Mouse (Mus musculus): ENCODE results near the gene Colca2.
A peak's percentile ranks its signal among the peaks of the same experiment; 100 is the strongest.

The Colca2 gene

DNA sequence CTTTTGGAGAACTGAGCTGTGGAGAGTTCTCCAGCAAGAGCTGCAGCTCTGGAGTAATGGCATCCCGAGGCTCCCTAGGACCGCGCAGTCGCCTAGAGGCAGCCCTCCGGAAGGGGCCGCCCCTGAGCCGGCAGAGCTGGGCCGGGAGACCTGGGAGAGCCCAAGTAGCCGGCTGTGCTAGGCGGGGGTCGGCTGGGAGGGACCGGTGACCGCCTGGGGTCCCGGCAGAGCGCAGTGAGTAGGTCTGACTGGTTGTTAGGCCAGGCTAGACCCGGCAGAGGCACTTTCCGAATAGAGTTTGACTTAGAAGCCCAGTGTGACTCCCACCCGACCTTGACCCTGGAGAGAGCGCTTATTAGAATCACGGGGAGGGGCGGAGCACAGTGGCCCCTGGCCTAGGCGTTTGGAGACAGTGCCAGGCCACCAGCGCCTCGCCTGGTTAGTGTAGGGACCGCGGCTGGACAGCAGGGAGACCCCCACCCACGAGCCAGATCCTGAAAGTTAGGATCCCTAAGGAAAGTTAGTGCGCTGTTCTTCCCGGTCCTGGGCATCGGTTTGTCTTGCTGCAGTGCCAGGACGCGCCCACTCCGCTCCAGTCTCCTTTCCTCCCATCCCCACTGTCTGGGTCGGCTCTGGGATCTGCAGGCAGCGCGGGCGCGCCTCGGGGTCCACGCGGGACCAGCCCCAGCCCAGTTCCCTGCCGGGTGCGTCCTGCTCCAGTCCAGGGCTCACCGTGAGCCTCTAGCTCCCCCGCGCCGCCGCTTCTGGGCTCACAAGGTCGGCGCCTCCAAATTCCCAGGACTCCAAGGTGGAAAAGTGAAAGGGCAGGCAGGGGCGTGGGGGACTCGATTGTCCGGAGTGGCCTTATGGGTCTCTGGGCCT, at the start of gene Colca2:
Colca2 (minus strand) TSS at position 70 of the 882 bp plus-strand sequence.
- DNase-seq (ENCODE audit: low spot score in 2 of 2): peak; percentile 29 to 69

DNA sequence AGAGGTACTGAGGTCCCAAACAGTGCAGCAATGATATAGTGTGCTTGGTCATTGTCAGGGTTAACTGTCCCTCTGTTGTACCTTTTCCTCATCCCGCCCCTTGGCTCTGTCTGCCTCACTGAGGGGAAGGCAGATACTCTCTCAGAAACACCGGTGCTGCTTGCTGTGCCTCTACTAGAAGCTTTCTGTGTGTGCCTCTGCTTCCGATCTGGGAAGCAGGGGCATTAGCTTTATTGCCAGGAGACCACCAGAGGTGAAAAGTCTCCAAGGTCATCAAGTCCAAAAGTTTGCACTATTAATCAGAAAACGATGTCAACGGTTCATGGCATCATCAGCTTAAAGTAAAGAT, 49.2 kb upstream of the Colca2 start:
- DNase-seq (ENCODE audit: low spot score in 2 of 2): no peak

DNA sequence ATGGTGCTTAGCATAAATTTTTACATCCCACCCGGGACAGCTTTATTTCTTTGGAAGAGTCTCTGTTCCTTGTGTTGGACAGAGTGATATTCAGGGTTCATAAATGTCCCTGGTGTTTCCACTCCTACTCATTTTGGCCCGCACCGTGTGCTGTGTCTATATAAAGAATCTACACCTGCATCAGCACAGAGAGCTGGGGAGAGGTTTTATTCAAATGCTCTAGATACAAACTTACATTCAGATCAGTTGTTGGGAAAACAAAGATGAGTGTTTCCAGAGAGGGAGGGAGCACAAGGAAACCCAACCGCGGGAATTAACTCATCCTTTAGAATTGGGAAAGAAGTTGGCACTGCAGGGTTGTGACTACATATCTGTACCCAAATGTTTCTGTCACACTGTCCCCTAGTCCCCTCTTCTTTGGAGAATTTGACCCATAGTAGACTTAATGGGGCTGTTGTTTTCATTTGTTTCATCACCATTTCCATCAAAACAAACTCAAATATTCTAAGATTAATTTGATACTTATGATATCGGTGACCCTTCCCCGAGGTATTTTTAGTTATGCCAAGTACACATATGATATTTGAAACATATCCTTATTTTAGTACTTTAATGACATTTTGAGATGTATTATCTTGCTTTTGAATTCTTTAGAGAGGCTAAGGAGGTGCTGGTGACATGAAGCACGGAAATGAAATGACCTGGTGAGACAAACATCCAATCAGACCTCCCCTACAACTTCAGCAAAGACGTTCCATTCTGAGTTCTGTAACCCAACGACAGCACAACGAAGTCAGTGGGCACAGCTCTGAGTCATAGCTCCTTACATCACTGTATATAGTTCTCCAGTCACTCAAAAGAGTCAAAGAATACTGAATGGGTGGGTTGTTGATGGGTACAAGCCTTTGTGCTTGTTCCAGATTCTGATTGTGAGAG, 48.5 kb upstream of the Colca2 start:
- no peak for DNase-seq (ENCODE audit: low spot score in 2 of 2)

DNA sequence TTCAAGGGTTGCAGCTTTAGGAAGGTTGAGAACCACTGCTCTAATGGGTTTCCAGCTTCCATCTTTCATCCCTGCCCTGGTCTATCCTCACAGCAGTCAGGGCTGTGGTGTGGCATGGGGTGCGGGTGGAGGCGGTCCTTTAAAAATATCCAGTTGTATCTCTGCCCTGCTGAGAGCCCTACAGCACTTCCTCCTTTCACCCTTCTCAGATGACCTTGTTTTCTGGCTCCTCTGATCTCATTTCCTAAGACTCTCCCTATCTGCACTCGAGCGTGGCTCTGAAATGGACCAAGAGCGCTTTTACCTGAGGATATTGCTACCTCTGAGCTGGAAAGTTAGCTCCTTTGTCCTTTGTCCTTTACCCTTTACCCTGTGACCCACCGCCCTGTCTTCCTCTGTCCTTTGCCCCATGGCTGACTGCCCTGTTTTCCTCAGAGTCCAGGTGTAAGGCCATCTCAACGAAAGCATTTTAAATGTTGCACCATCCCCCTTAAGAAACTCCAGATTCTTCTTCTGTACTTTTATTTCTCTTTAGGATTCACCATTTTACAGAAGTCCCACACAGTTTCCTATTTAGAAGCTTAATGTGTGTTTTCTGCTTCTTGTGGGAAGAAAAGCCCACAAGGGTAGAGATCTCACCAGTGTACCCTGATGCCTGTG, 46.2 kb upstream of the Colca2 start:
- no peak for DNase-seq (ENCODE audit: low spot score in 2 of 2)

DNA sequence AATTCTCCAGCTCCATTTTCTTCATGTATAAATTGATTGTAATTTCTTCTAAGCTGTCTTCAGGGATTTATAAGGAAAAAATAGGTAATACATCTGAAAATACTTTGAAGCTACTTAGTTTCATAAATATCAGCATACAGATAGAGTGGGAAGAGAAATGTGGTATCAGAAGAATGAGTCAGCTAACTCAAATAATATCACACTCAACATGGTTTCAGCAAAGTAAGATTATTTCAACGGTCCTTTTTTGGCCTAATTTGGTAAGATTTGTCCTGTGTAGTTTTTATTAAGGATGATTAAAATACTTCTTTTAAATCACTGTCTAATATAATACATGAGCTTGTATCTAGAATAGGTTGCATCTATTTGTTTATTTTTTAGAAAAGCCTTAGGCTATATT, 41.7 kb upstream of the Colca2 start:
- no peak for DNase-seq (ENCODE audit: low spot score in 2 of 2)

DNA sequence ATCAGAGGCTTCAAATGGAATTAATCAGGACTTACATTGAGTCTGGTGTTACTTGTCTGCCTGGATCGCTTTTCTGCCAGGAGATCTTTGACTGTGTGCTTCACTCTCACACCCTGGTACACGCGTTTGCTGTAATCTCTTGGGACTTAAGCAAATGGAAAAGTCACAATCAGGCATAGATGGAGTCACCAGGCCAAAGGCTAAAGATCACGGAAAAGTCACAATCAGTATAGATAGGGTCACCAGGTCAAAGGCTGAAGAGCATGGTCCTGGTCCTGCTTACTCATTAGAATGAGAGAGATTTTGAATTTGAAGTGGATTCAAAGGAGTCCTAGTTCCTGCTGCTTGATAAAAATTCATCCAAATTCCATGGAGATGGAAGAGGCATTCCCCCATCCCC, 39.9 kb upstream of the Colca2 start:
- no peak for DNase-seq (ENCODE audit: low spot score in 2 of 2)

DNA sequence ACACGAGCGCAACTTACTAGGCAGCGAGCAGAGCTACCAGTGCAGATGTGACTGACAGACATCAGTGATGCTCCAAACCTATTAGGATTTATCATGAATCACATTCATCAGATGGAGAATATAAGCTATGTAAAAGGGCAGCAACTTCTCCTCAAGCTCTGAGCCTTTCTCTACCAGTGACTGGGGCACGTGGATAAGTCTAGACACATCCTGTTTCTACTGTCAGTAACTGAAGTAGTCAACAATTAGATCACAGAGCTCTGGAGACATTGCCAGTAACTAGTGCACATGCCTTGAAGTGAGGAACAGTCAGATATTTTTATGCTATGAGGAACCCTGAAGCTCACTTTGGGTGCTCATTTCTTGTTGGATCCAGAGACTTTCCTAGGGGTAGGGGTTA, 39.0 kb upstream of the Colca2 start:
- DNase-seq (ENCODE audit: low spot score in 2 of 2): no peak

DNA sequence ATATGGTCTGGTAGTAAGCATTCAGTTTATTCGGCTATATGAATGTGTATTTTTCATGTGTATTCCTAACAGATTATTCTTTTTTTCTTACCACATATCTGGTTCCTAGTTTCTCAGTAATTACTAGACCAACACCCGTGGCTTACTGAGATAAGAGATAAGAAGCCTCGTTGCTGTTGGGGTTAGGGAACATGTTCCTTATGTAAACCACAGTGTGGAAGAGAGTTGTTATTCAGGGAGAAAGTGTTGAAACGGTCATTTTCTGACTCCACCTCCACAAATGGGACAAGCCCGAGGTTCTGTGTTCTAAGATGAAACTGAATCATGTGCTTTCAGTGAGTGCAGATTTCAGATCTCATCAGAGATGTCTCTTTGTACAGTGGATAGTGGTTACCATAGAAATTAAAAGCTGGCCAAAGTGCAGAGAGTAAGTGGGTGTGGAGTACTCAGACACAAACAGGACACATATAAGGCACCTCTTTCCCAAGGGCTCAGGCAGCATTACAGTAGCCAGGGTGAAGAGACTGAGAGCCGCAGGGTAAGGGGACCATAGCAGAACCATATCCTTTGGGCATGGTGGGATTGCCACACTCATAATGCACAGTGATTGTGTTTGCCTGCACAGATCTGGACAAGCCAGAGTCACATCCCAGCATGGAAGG, 37.2 kb upstream of the Colca2 start:
- DNase-seq (ENCODE audit: low spot score in 2 of 2): no peak

DNA sequence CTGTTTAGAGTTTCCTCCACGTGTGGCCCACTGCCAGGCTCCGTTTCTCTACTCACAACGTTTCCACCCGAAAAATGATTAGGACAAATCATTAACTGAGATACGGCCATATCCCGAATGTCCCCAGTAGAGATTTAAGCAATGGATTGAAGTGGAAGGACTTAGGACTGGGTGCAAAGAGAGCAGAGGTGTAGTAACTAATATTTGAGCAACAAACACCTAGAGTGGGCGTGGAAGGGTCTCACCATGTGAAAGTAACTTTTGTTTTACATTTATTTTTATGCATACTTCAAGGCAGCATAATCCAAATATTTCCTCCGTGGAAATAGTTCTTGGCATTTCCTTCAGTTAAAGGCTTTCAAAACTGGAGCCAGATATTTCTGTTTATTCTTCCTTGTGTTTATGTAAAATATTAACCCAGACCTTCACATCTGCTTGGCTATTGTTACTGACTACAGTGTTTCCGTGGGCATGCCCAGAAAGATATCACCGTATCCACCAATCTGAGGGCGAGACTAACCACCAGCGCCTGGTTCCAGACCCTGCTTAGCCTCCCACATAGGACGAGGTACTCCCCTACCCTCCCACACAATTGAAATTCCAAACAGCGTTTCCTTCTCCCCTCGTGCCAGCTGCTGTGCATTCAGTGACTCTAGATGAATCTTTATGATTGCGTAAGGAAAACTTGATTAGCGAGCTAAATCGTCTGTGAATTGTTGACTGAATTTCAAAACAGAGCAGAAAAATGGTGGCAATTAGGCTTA, 34.4 kb upstream of the Colca2 start:
- DNase-seq (ENCODE audit: low spot score in 2 of 2): no peak

DNA sequence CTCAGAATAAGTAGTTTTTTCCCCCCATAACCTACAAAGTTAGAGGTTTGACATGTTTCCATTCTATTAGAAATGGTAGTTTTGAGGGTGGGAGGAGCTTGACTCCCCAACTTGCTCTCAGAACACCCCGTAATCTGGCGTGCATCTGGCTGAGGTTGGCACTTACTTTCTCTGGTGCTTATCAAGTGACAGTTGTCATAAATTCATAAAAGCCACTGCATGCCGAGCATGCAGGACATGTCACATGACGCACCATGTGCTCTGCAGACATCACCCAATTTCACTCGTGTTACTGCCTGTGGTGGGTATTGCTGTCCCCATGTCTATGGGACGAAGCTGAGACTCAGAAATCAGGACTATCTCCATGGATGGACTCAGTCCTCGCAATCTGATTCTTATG, 32.1 kb upstream of the Colca2 start:
- DNase-seq (ENCODE audit: low spot score in 2 of 2): no peak

DNA sequence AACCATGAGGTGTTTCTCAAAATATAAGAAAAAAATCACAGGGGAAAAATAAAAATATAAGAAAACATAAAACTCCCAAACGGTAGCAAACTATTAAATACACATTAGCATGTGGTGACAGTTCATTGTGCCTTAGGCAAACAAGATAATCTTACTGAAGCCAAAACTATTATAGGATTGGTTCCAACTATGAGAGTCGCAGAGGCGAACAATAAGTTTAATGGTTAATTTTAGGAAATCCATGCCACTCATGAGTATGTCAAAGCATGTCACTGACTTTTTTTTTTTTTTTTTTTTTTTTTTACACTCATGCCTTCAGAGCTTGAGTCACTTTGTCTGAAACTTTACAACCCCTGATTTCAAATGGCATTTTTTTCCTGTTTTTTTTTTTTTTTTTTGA, 28.0 kb upstream of the Colca2 start:
- no peak for DNase-seq (ENCODE audit: low spot score in 2 of 2)

DNA sequence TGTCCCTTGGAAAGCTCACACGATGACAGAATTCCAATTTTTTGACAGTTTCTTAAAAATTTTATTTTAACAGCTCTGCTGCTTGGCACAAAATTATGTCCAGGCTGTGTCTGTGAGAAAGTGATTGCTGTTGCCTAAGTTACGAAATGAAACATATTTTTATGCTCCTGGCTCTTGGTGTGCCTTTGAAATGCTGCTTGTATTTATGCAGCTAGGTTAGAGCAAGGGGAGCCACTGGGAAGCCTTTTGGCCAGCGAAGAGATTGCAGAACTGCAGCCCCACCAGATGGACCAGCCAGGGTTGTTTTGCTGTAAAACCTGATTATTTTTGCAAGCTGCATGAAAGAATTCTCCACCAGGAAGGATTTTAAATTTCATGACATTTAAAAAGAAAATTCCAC, 26.8 kb upstream of the Colca2 start:
- no peak for DNase-seq (ENCODE audit: low spot score in 2 of 2)

DNA sequence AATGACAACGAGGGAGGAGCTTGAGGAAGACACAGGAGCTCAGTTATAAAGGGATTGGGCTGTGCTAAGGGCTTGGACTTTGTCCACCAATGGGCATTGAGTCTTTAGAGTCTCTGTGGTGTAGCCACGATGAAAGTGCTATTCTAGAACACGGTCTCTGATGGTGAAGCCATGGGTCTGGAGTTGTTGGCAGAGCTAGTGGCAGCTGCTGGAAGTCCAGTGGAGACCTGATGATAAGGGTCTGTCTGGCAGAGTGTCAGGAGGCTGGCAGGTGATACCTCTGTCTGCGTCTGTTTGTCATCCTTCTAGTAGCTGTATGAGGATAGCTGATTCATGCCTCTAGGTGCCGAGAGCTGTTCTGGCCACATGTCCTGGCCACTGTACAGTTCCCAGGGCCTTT, 25.6 kb upstream of the Colca2 start:
- DNase-seq (ENCODE audit: low spot score in 2 of 2): no peak

DNA sequence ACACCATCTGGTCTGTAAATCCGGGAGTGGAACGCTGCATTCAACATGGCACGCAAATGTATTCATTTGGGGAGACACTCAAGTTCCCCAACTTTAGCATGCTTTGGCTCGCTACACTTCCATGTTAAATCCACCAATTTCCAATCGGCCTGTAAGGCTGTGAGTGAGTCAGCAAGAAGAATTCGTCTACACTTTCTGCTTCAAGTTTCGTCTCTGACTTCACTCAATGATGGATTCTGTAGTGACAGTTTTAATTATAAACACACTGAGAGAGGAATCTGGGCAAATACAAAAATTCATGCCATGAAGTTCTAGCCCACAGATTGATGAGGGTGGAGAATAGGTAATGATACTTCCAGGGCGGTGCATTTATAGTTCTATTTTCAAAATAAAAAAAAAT, 15.2 kb upstream of the Colca2 start:
- DNase-seq (ENCODE audit: low spot score in 2 of 2): no peak

DNA sequence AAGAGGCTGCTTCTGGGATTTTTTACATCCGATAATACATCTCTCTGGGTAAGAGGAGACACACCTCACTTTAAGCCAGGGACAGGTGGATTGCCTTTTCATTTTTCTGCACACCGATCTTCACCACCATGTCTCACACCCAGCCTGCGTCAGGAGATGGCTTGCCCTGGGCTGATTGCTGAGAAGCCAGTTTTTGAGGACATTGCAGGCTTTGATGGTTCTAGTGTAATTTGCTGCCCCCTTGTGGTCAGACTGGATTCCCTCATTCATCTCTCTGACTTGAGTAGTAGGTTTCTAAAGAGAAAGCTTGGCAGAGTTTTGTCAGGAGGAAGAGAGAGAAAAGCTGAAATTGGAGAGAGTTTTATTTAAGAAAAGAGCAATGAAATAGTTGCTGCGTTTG, 14.3 kb upstream of the Colca2 start:
- peak; percentile 61 to 82 for DNase-seq (ENCODE audit: low spot score in 2 of 2)

DNA sequence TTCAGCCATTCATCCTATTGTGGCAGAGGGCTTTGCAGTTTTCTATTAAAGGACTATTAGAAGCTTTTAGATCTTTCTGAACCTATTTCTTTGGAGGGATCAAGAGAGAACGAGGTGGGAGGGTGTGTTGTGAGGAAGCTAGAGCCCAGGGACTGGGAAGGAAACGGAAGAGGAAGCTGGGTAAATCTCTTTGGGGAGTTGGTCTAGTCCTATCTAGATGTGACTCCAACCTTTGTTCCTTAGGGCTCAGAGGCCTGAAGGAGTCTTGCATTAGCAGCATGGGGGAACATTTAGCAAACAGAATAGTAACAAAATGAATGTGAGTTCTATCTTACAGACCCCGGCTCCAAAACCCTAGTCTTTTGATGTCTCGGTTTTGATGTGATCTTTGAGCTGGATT, 12.6 kb upstream of the Colca2 start:
- DNase-seq (ENCODE audit: low spot score in 2 of 2): no peak

DNA sequence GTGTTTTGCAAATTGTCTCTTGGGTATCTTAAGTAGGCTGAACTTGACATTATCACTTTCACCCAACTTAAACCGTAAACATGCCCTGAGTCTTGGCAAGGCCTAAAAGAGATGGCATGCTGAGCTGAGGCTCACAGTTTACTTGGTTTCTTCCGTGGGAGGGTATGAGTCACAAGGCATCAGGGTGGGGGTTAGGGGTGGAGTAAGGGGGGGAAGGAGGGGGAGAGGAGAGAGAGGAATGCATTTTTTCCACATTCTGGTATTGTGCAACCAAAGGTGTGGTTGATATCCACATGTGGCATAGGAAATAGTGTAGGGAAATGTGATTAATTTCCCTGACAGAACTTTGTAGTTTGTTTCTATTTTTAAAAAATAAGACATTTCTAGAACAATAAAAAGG, 7.7 kb upstream of the Colca2 start:
- DNase-seq (ENCODE audit: low spot score in 2 of 2): no peak

DNA sequence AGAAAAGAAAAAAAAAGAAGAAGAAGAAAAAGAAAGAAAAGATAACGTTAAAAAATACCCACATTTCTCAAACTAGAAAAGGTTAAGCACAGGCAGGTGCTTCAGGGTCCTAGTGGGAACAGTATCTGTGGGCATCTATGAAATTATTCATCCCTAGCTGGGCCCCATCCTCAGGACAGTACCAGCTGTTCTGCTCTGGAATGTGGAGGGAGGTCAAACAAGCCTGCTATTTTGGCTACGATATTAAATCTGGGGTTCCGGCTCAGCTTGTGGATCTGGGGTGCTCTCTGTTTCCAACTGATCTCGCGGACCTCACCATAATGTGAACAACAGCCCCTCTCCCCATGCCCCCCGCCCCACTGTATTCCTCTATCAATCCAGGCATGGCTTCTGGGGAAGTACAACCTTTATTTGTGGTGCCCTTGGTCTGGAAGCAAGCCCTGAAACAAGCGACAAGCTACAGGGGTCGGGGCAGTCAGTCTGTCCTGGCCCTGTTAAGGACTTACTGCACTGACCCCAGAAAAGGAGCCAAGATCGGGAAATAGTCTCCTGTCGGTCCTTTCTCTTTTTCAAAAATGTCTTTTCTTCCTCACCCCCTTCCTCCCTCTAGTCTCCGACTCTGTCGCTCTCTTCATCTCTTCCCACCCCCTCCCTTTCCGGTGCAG, 403 bp downstream of the Colca2 start:
- no peak for DNase-seq (ENCODE audit: low spot score in 2 of 2)

DNA sequence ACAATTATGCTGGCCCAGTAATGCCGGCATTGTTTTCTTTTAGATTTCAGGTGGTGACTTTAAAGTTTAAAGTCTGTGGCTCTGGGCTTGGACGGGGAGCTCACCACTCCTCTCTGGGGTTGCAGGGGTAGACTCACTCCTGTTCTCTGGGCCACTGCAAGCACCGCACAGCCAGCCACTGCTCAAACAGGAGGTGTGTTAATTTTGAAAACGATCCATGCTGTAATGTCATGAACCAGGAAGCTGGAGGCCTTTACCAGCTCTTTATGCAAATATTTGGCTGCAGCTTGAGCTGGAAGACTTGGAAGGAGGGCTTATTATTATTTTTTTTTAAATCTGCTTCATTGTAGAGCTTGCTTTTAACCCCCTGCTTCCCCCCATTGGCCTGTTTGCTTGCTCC, 3.7 kb downstream of the Colca2 start:
- DNase-seq (ENCODE audit: low spot score in 2 of 2): no peak

DNA sequence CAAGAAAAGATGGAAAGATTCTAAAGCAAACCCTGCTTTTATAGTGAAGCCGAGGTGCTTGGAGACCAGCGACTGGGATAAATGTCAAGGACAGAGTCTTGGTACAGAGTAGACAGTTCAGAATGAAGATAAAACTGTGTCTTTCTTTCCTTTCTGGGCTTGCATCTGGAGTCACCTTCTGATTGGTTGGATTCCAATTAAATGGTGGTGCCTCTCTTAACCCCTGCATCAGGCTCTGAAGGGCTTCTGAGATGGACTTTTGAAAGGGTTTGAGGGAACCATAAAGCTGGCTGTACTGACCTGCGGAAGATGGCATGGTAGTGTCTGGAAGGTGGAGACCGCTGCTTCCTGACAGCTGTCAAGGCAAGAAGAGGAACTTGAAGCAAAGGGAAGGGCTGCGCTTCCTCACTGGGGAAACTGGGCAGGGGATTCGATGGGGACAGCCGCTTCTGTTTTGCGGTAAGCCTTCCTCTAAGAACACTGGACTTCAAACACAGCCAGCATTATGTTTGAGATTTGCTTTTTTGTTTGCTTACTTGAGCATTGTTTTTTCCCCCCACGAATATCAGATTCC, 4.7 kb downstream of the Colca2 start:
- peak in 1 of 2 experiments; percentile 22 for DNase-seq (ENCODE audit: low spot score in 2 of 2)

Measured in spleen, postnatal 4 days (tissue).